Comparison of ENCODE assay signal across 5 mouse cellular contexts in the genomic region with DNA sequence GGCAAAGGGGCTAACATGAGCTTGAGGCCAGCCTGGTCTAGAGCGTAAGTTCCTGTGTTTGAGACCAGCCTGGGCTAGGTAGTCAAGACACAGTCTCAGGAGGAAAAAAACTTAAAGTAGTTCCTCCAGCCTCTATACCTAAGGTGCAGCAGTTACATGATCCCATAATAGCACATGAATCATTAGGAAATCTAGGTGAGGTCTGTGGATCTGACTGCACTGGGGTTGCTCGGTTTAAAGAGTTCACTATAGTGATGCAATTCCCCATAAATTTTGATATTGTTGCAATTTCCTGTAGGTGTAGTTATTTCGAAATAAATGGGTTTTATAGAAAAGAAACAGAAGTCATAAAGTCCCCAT.
"Had no signal": no experiment of that assay in that cellular context is flagged by ENCODE, and none has a peak within 500 bp of the region (broad histone marks: within the 10 kb centered on the region; RNA-seq: fewer than 3 reads in every experiment).

No protein-coding gene starts in this region.

- H3K4me2 ChIP-seq: neural tube, embryonic 12.5 days had no signal

- H3K4me1 ChIP-seq: neural tube, embryonic 12.5 days had no signal

- H3K36me3 ChIP-seq: neural tube, embryonic 12.5 days had no signal

- ATAC-seq: lung, postnatal 0 days had no signal

- H3K4me3 ChIP-seq: layer of hippocampus, adult 2 months; neural tube, embryonic 12.5 days had no signal

- H3K27me3 ChIP-seq: neural tube, embryonic 12.5 days had no signal

- H3K27ac ChIP-seq: layer of hippocampus, adult 2 months; liver, embryonic 14.5 days; neural tube, embryonic 12.5 days had no signal

- H3K9ac ChIP-seq: neural tube, embryonic 12.5 days had no signal

- H3K9me3 ChIP-seq: neural tube, embryonic 12.5 days had no signal

- DNase-seq: midbrain, embryonic 14.5 days had no signal
